Mouse (Mus musculus) embryonic facial prominence, embryonic 15.5 days (tissue): ENCODE measurements around the gene Galntl6. TPM values are rescaled to one million over a fixed set of nuclear protein-coding genes. Genes with fewer than 3 reads are reported as not detected.

ENCODE experiments used
- ATAC-seq: fragments of 200-750 bp; cut with Nextera tagmentation; 2 replicates; pipeline ENCODE4 v1.8.0; 2017; ENCODE audit warnings: low read depth, moderate TSS enrichment; ENCODE audit not compliant: insufficient number of reproducible peaks, low FRiP score, low TSS enrichment
- H3K27ac ChIP-seq: fragments of 300-500 bp; sonication (generic); replicated peaks from 2 replicates; pipeline ENCODE4 v1.5.1; 2015; ENCODE audit warnings: mild to moderate bottlenecking, inconsistent platforms
- H3K27me3 ChIP-seq: fragments of 300-500 bp; sonication (generic); 2 replicates; pipeline ENCODE4 v1.6.1; 2015; ENCODE audit warnings: inconsistent platforms
- H3K36me3 ChIP-seq: fragments of 300-500 bp; sonication (generic); 2 replicates; pipeline ENCODE4 v1.6.1; 2015; ENCODE audit warnings: mild to moderate bottlenecking, inconsistent platforms
- H3K4me1 ChIP-seq: fragments of 300-500 bp; sonication (generic); 2 replicates; pipeline ENCODE4 v1.6.1; 2015; ENCODE audit warnings: inconsistent platforms
- H3K4me2 ChIP-seq: fragments of 300-500 bp; sonication (generic); replicated peaks from 2 replicates; pipeline ENCODE4 v1.6.1; 2015; ENCODE audit warnings: mild to moderate bottlenecking, inconsistent platforms
- H3K4me3 ChIP-seq: fragments of 300-500 bp; sonication (generic); replicated peaks from 2 replicates; pipeline ENCODE4 v1.5.1; 2015; ENCODE audit warnings: mild to moderate bottlenecking, inconsistent platforms
- H3K9ac ChIP-seq: fragments of 300-500 bp; sonication (generic); 2 replicates; pipeline ENCODE4 v1.6.1; 2015; ENCODE audit warnings: inconsistent platforms
- H3K9me3 ChIP-seq: fragments of 300-500 bp; sonication (generic); replicated peaks from 2 replicates; pipeline ENCODE4 v1.6.1; 2016; ENCODE audit warnings: inconsistent platforms
- WGBS: fragments of 180-500 bp; shearing (Covaris S2); methylation state at CpG from one replicate; pipeline ENCODE4 v1.1.7; 2015; 5-methylcytosine and 5-hydroxymethylcytosine counted together
- polyA plus RNA-seq: library from polyadenylated mRNA; unstranded; fragments of >200 nt; fragmentation: Nextera tagmentation; extraction: Ambion mirVana; gene quantifications from 2 replicates; pipeline ENCODE4 v1.2.1, GENCODE M21; 2015

Galntl6 gene
- polyA plus RNA-seq, 1 experiment from 2014 or later = 1.7 TPM

GRCm38 (mm10) chr8:57922214-57923070, 990.0 kb downstream of the Galntl6 start:
- Histone ChIP-seq H3K27ac (no peak overlapping the region), H3K27me3 (no peaks in the 10 kb centered on the region), H3K4me1 (no peaks in the 10 kb centered on the region), H3K9me3 (no peaks in the 10 kb centered on the region), H3K36me3 (no peaks in the 10 kb centered on the region), H3K4me3 (no peak overlapping the region), H3K4me2 (no peak overlapping the region), H3K9ac (no peak overlapping the region)
- 69% methylated on average over 6 of the region's 6 CpGs for WGBS
- no peak for ATAC-seq

DNA sequence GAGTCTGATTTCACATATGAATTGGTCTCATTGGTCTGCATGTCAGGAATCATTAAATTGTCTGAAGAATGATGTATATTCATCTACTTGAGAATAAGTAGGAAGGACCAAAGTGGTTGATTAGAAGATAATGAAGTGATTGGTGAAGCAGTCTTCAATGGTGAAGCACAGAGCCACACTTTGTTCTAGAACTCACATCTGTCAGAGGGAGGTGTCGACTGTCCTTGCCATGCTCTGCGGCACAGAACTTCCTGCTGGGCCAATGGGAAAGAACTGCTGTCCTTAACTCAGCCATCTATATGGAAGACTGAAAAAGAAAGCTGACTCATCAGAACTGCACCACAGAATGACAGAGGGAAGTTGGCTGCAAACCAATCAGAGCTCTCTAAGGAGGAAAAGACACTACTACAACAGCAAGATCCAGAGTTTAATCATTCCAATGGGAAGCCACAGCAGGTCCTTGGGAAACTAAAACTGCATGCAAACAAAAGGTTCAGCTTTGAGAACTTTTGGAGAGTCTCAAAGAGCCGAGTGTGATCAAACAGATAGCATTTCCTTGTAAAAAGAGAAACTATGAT, 992.0 kb downstream of the Galntl6 start:
- Histone ChIP-seq H3K9ac (no peak overlapping the region), H3K9me3 (no peaks in the 10 kb centered on the region), H3K4me2 (no peak overlapping the region), H3K4me3 (no peak overlapping the region), H3K36me3 (no peaks in the 10 kb centered on the region), H3K27me3 (no peaks in the 10 kb centered on the region), H3K4me1 (no peaks in the 10 kb centered on the region), H3K27ac (no peak overlapping the region)
- no peak for ATAC-seq
- WGBS = 68% methylated on average over 3 of the region's 3 CpGs

DNA sequence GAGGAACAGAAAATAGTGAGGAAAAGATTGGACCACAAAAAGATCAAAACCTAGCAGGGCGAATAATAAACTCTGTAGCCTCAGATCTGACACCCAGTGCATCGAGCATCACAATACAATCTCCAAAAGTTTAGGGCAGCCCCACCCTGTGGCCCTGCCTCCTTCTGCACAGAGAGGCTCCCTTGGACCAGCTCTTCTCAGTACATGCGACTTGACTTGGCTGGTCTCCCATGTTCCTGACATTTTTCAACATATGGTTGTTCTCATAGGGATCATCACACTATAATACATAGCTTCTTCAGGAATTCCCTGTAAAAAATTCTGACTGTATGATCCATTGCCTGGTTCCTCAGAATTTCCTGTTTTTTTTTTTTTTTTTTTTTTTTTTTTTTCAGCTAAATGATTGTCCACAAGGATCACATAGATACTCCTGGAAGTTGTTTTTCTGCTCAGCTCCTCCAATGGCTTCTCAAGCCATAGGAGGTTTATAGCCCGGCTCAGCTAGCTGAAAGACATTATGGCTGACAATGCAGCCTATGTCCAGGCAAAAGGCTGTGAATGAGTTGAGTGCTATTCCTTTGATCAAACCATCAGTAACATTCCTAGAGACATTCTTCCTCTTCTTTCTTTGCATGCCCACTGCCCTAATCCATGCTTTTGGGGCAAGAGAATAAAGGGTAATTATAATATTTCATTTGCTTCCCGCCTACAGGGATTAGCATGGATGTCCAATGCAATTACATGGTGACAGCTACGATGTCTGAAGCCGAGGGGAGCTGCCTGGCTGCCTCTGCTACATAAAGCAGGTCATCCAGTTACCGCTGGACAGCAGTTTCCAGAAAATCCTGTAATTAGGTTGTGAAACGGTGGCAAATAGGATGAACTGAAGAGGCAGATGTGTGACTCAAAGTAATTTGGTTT, 993.5 kb downstream of the Galntl6 start:
- Histone ChIP-seq H3K9ac (no peak overlapping the region), H3K9me3 (no peaks in the 10 kb centered on the region), H3K27me3 (no peaks in the 10 kb centered on the region), H3K4me1 (no peaks in the 10 kb centered on the region), H3K4me3 (no peak overlapping the region), H3K4me2 (no peak overlapping the region), H3K36me3 (no peaks in the 10 kb centered on the region), H3K27ac (no peak overlapping the region)
- ATAC-seq = no peak
- WGBS = 39% methylated on average over 9 of the region's 9 CpGs

GRCm38 (mm10) chr8:57893360-57893759, 1019.1 kb downstream of the Galntl6 start:
- H3K9me3 ChIP-seq = no peaks in the 10 kb centered on the region
- H3K9ac ChIP-seq = no peak overlapping the region
- H3K27ac ChIP-seq = no peak overlapping the region
- no peak overlapping the region for H3K4me3 ChIP-seq
- no peaks in the 10 kb centered on the region for H3K4me1 ChIP-seq
- WGBS = 83% methylated on average over 5 of the region's 5 CpGs
- ATAC-seq = no peak; the same call in 1 of the 2 replicates
- H3K4me2 ChIP-seq = no peak overlapping the region
- no peaks in the 10 kb centered on the region for H3K36me3 ChIP-seq
- no peaks in the 10 kb centered on the region for H3K27me3 ChIP-seq

GRCm38 (mm10) chr8:57892115-57892514, 1020.3 kb downstream of the Galntl6 start:
- ATAC-seq = no peak
- no peaks in the 10 kb centered on the region for H3K4me1 ChIP-seq
- no peaks in the 10 kb centered on the region for H3K27me3 ChIP-seq
- no peak overlapping the region for H3K4me2 ChIP-seq
- H3K36me3 ChIP-seq = no peaks in the 10 kb centered on the region
- 78% methylated on average over 5 of the region's 5 CpGs for WGBS
- H3K9ac ChIP-seq = no peak overlapping the region
- no peaks in the 10 kb centered on the region for H3K9me3 ChIP-seq
- no peak overlapping the region for H3K27ac ChIP-seq
- H3K4me3 ChIP-seq = no peak overlapping the region

- no peak overlapping the region for H3K27ac ChIP-seq
- H3K36me3 ChIP-seq = no peaks in the 10 kb centered on the region
- no peak overlapping the region for H3K4me2 ChIP-seq
- no peak overlapping the region for H3K9ac ChIP-seq
- ATAC-seq = no peak
- H3K4me3 ChIP-seq = no peak overlapping the region
- no peaks in the 10 kb centered on the region for H3K27me3 ChIP-seq
- no peaks in the 10 kb centered on the region for H3K4me1 ChIP-seq
- WGBS = 41% methylated on average over 4 of the region's 4 CpGs
- H3K9me3 ChIP-seq = no peaks in the 10 kb centered on the region
Measured at GRCm38 (mm10) chr8:57890159-57890558, 1022.3 kb downstream of the Galntl6 start.

GRCm38 (mm10) chr8:57888831-57889230, 1023.6 kb downstream of the Galntl6 start:
- Histone ChIP-seq H3K9me3 (no peaks in the 10 kb centered on the region), H3K4me1 (no peaks in the 10 kb centered on the region), H3K27ac (no peak overlapping the region), H3K36me3 (no peaks in the 10 kb centered on the region), H3K4me3 (no peak overlapping the region), H3K9ac (no peak overlapping the region), H3K27me3 (no peaks in the 10 kb centered on the region), H3K4me2 (no peak overlapping the region)
- ATAC-seq = no peak

GRCm38 (mm10) chr8:57879452-57879851, 1033.0 kb downstream of the Galntl6 start:
- Histone ChIP-seq H3K27me3 (no peaks in the 10 kb centered on the region), H3K4me1 (no peaks in the 10 kb centered on the region), H3K36me3 (no peaks in the 10 kb centered on the region), H3K4me2 (no peak overlapping the region), H3K9ac (no peak overlapping the region), H3K9me3 (no peaks in the 10 kb centered on the region), H3K4me3 (no peak overlapping the region), H3K27ac (no peak overlapping the region)
- 63% methylated on average over 11 of the region's 11 CpGs for WGBS
- no peak for ATAC-seq

GRCm38 (mm10) chr8:57849074-57849473, 1063.4 kb downstream of the Galntl6 start:
- Histone ChIP-seq H3K4me1 (no peaks in the 10 kb centered on the region), H3K36me3 (no peaks in the 10 kb centered on the region), H3K4me3 (no peak overlapping the region), H3K4me2 (no peak overlapping the region), H3K27ac (no peak overlapping the region), H3K9ac (no peak overlapping the region), H3K27me3 (no peaks in the 10 kb centered on the region), H3K9me3 (no peaks in the 10 kb centered on the region)
- no peak for ATAC-seq

GRCm38 (mm10) chr8:57843461-57843860, 1069.0 kb downstream of the Galntl6 start:
- ATAC-seq = no peak
- Histone ChIP-seq H3K9me3 (no peaks in the 10 kb centered on the region), H3K27me3 (no peaks in the 10 kb centered on the region), H3K4me2 (no peak overlapping the region), H3K27ac (no peak overlapping the region), H3K4me1 (no peaks in the 10 kb centered on the region), H3K9ac (no peak overlapping the region), H3K36me3 (no peaks in the 10 kb centered on the region), H3K4me3 (no peak overlapping the region)
- 62% methylated on average over 5 of the region's 5 CpGs for WGBS
